Mouse (Mus musculus): ENCODE measurements around the gene Ryr2.

DNA sequence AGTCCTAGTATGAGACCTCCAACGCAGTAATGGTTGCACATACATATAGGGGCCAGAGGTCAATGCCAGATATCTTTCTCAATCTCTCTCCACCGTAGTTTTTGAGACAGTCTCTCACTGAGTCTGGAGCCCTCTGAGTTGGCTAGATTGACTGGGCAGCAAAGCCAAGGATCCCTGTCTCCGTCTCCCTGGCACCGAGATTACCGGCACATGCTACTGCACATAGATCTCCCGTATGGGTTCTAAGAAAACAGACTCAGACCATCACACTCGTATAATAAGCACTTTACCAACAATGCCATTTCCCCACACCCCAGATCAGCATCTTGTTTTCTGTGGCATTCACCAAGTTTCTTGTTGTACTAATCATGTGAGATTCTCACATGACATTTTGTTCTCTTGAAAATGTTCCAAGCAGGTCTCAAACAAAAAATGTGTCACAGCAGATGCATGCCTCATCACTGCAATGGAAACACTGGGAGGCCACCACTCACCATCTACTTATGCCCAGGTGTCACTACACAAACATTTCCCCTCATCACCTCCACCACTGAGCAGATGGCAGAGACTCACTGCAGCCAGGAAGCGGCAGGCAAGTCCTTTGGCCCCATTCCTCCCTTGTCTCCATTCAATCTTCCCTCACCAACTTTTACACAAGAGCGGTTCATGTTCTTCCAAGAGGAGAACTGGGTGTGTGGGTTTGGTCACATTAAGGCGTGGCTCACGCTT, 14.2 kb downstream of the Ryr2 start:
- TF ChIP-seq MXI1 (IDR thresholded peaks at IDR 0.05; ENCODE audit: low read depth, low read length) (no peak), E2F4 (IDR thresholded peaks at IDR 0.05; ENCODE audit: insufficient replicate concordance, low read depth, low read length) (no peak), MAFK (IDR thresholded peaks at IDR 0.05; ENCODE audit: insufficient replicate concordance, low read length) (no peak), PAX5 (IDR thresholded peaks at IDR 0.05; ENCODE audit: low read length) (no peak), ETS1 (conservative IDR thresholded peaks at IDR 0.05; ENCODE audit: low read depth, low read length) (no peak), SMC3 (IDR thresholded peaks at IDR 0.05; ENCODE audit: low read depth, low read length) (no peak), CTCF (conservative IDR thresholded peaks at IDR 0.05 in 1 of 2, IDR thresholded peaks at IDR 0.05 in 1 of 2; ENCODE audit: low read depth in 2 of 2, low read length in 2 of 2) (no peak), ZC3H11A (IDR thresholded peaks at IDR 0.05; ENCODE audit: low read depth, low read length) (no peak), USF2 (conservative IDR thresholded peaks at IDR 0.05; ENCODE audit: low read depth, low read length) (no peak), ELF1 (IDR thresholded peaks at IDR 0.05; ENCODE audit: low read depth, low read length) (no peak)

Measured in CH12.LX (cell line).